Mouse (Mus musculus): Measurements from ENCODE around the gene Ust.

GRCm38 (mm10) chr10:8516916-8517524 is 1.6 kb downstream of the Ust start:
- TF ChIP-seq CTCF (conservative IDR thresholded peaks at IDR 0.05; ENCODE audit: insufficient read depth, insufficient read length, low read depth, low read length) (no peak), POLR2A (IDR thresholded peaks at IDR 0.05; ENCODE audit: low read depth, low read length) (no peak)
